Mouse (Mus musculus): ENCODE data around the gene Bag6.

GRCm38 (mm10) chr17:35090166-35090932, 44.6 kb upstream of the Bag6 start:
- no peak for TF ChIP-seq CTCF (IDR thresholded peaks at IDR 0.05; ENCODE audit: extremely low read depth, insufficient read depth, low read length)
- no peak for TF ChIP-seq POLR2A (IDR thresholded peaks at IDR 0.05; ENCODE audit: extremely low read depth, insufficient read depth, low read length)

Data from cortical plate, adult 2 months (tissue).